9 mouse cellular contexts compared by ENCODE assay signal in the genomic region with DNA sequence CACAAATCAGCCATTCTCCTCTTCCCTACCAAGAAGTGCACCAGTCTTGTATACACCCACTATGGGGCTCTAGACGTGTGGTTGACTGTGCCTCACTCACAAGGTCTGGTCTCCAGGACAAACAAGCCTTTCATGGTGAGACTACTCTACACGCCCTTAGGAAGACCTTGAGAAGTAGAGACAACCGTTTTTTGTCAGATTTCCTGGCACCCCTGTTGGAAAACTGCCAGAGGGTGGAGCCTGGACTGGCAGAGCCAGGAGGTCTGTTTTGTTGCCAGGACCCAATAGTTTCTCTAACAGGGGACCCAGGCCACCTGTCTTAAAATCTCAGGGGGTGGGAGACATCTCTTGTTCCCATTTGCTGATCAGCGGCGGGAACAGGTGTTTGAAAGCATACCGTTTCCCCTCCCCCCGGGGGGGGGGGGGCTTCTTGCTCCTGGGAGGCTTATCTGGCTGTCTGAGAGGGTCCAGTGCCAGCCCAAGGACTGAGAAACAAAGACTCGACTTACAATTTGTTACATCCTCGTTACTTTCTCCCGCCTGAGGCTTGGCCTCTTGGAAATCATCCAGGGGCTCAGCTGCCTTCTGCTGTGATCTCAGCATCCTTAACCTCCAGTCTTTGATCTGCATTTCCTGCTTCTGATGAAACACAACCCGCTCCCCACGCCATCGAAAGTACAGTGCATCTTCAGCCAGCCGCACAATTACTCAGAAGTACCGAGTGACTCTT.
DNase-seq lines count a peak whose midpoint lies in the region; ATAC-seq lines count a peak whose summit lies in the region.
"Had no signal": no experiment of that assay in that cellular context is flagged by ENCODE, and none has a peak within 500 bp of the region (broad histone marks: within the 10 kb centered on the region; RNA-seq: fewer than 3 reads in every experiment).

No protein-coding gene starts in this region.

- peaks cover 8 to 10% of the 10 kb centered on the region in 2 experiments for H3K4me1 ChIP-seq in heart, embryonic 14.5 days (ENCODE audit: control insufficient read depth in 2 of 2, insufficient read depth in 2 of 2, low read length in 2 of 2)
- H3K4me1 ChIP-seq in forebrain, embryonic 15.5 days, result peaks cover 14% of the 10 kb centered on the region

- H3K27me3 ChIP-seq in heart, embryonic 14.5 days (ENCODE audit: control insufficient read depth, insufficient read depth, low read length), result no peaks in the 10 kb centered on the region
- H3K27me3 ChIP-seq in forebrain, embryonic 15.5 days, result no peaks in the 10 kb centered on the region
- H3K27me3 ChIP-seq: embryonic facial prominence, embryonic 12.5 days had no signal

- 20% methylated on average over 15 of the region's 15 CpGs for WGBS in heart, embryonic 14.5 days
- WGBS in forebrain, embryonic 15.5 days, result 12% methylated on average over 15 of the region's 15 CpGs

- no peak overlapping the region for H3K9ac ChIP-seq in heart, embryonic 14.5 days (ENCODE audit: low read length)
- H3K9ac ChIP-seq in forebrain, embryonic 15.5 days (replicated peaks), result no peak overlapping the region
- H3K9ac ChIP-seq: embryonic facial prominence, embryonic 12.5 days had no signal

- H3K9me3 ChIP-seq in heart, embryonic 14.5 days (ENCODE audit: control insufficient read depth, low read length), result no peaks in the 10 kb centered on the region
- H3K9me3 ChIP-seq in forebrain, embryonic 15.5 days, result no peaks in the 10 kb centered on the region
- H3K9me3 ChIP-seq: embryonic facial prominence, embryonic 12.5 days had no signal

- H3K4me3 ChIP-seq in heart, embryonic 14.5 days (ENCODE audit: control insufficient read depth in 1 of 2, insufficient read depth in 1 of 2, low read depth in 1 of 2, low read length in 2 of 2), result no peak overlapping the region
- no peak overlapping the region for H3K4me3 ChIP-seq in forebrain, embryonic 15.5 days
- H3K4me3 ChIP-seq: embryonic facial prominence, embryonic 12.5 days had no signal

- H3K27ac ChIP-seq in heart, embryonic 14.5 days (replicated peaks in 1 of 2; ENCODE audit: control insufficient read depth in 1 of 2, insufficient read depth in 1 of 2, low read depth in 2 of 2, low read length in 2 of 2), result no peak overlapping the region
- H3K27ac ChIP-seq in forebrain, embryonic 15.5 days (replicated peaks), result no peak overlapping the region
- H3K27ac ChIP-seq: embryonic facial prominence, embryonic 12.5 days had no signal

- peak overlapping the region; percentile 28 for H3K4me2 ChIP-seq in heart, embryonic 14.5 days (ENCODE audit: low read length)
- H3K4me2 ChIP-seq in forebrain, embryonic 15.5 days (replicated peaks), result 0 out of 2 replicates have a peak overlapping the region, but pooled peaks have one; percentile 0
- H3K4me2 ChIP-seq: embryonic facial prominence, embryonic 12.5 days had no signal

- no peaks in the 10 kb centered on the region for H3K36me3 ChIP-seq in heart, embryonic 14.5 days (ENCODE audit: control insufficient read depth, insufficient read depth, low read length)
- H3K36me3 ChIP-seq in forebrain, embryonic 15.5 days, result no peaks in the 10 kb centered on the region
- H3K36me3 ChIP-seq: embryonic facial prominence, embryonic 12.5 days had no signal

- DNase-seq in heart, adult 18-20 months, result no peak
- peak; percentile 52 for DNase-seq in retina, postnatal 1 day
- no peak for DNase-seq in retina, embryonic 14.5 days (ENCODE audit: low spot score)
- DNase-seq in ovary, postnatal 14 days (ENCODE audit: low spot score), result peak; percentile 5
- DNase-seq in gastrocnemius, adult 18-20 months (ENCODE audit: low spot score), result no peak
- no peak for DNase-seq in yolk sac, embryonic 10.5 days (ENCODE audit: low spot score)

- ATAC-seq in heart, embryonic 14.5 days (ENCODE audit: insufficient number of reproducible peaks, insufficient read depth, low FRiP score, low read depth), result no peak
- ATAC-seq in forebrain, embryonic 15.5 days (replicated peaks), result peak; percentile 61; the same call in 1 of the 2 replicates

Comparison
In these comparisons a context has a peak if more than half of its experiments do, and no peak if none do; other contexts are left out.
1. DNase-seq: peak in retina, postnatal 1 day (single experiment) and ovary, postnatal 14 days (single experiment); none in heart, adult 18-20 months (0 of 2), retina, embryonic 14.5 days (single experiment), gastrocnemius, adult 18-20 months (single experiment) and yolk sac, embryonic 10.5 days (single experiment).